Mouse (Mus musculus): ENCODE data around the gene Prss42.

The Prss42 gene

DNA sequence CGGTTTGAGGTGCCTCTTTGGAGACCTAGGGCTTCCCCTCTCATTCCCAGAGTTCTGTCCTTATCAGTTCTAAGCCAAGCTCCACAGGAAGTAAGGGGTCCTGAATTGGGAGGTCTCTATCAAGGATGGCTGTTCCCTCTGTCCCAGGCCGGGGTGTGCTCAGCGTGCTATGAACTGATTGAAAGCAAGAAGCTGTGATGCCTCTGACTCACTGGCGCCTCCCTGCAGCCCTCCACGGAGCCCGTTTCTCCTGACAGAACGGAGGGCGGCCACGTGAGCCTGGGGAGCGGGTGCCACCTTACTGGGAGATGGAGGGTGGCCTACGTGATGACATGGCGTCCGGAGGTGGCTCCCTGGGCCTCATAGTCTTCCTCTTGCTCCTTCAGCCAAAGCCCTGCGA, at the start of gene Prss42:
TSS of gene Prss42 (plus strand) at position 301 of the 400 bp plus-strand sequence.
- no peak for DNase-seq (ENCODE audit: low spot score)

- no peak for DNase-seq (ENCODE audit: low spot score)
Measured at GRCm38 (mm10) chr9:110748451-110748850, 49.5 kb upstream of the Prss42 start.

GRCm38 (mm10) chr9:110750404-110751187, 47.4 kb upstream of the Prss42 start:
- no peak for DNase-seq (ENCODE audit: low spot score)

DNA sequence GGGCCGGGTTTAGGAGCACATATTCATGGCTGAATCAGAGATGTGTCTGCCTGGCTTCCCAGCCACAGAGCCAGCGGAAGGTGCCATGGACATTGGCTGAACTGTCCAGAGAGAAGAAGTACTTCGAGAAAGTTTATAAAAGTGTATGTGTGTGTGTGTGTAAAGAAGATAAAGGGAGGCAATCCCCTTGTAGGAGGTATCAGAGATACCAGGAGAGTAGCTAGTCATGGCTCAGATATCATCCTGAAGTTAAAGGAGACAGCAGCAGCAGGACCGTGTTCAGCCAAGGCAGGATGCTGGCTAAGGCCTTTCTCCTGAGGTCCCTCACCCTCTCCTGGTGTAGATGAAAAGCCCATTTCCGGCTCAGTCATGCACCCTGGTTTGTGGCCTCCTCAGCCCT, 46.6 kb upstream of the Prss42 start:
- DNase-seq (ENCODE audit: low spot score), result no peak

DNA sequence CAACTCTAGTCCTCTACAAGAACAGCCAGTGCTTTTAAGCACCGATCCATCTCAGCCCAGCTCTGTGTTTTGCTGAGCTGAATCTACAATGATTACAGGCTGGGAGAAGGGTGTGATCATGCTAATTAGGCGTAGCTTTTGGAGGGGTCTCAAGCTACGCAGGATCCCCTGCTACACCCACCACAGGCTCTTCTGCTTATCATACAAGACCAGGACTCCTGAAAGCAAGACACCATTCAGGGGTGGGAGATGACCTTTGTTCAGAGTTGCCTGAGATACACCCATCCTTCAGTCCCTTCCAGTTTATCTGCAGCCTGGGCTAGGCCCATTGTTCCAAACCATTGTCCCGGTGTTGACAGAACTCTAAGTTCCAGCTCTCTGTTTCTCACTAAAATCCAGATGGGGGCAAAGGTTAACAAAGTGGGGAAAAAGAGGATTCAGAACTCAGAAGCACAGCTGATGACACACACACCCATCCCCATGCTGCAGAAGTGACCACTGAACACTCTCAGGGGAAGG, 45.0 kb upstream of the Prss42 start:
- DNase-seq (ENCODE audit: low spot score), result no peak

DNA sequence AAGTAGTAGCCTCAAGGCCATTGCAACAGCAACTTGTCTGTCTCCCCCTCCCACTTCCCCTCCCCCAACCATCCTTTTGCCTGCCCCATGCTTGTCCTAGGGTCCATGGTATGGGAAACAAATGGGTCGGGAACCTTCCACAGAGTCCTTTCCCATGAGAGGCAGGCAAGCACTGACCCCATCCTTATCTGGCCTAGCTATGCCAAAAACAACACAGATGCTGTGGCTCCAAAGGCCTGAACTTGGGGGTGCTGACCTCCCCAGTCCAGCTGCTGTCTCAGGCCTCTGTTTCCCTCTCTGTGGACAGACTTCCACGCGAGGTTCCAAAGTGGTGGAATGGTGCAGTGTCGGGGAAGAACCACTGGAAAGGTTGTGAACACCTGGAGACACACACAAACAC, 44.2 kb upstream of the Prss42 start:
- DNase-seq (ENCODE audit: low spot score), result no peak

GRCm38 (mm10) chr9:110757816-110758215, 40.1 kb upstream of the Prss42 start:
- no peak for DNase-seq (ENCODE audit: low spot score)

- peak; percentile 72 for DNase-seq (ENCODE audit: low spot score)
Measured at GRCm38 (mm10) chr9:110758605-110759004, 39.4 kb upstream of the Prss42 start.

- no peak for DNase-seq (ENCODE audit: low spot score)
Measured at GRCm38 (mm10) chr9:110759265-110759664, 38.7 kb upstream of the Prss42 start.

DNA sequence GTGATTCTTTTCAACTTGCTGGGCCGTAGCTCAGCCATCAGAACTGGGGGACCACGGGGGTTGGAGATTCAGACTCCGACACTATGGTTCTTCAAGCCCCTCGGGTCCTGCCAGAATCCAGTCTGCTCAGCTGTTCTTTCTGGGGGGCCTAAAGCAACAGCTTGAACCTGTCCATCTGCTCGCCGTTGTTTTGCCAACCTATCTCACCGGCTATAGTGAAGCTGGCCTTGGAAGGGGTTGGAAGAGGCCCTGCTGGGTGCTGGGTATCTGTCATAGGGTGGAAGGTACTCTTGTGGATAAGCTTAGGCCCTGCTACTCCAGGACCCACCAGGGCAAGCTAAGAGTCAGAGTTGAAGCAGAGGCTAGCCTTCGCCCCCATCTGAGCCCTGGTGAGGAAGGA, 37.1 kb upstream of the Prss42 start:
- DNase-seq (ENCODE audit: low spot score), result no peak

DNA sequence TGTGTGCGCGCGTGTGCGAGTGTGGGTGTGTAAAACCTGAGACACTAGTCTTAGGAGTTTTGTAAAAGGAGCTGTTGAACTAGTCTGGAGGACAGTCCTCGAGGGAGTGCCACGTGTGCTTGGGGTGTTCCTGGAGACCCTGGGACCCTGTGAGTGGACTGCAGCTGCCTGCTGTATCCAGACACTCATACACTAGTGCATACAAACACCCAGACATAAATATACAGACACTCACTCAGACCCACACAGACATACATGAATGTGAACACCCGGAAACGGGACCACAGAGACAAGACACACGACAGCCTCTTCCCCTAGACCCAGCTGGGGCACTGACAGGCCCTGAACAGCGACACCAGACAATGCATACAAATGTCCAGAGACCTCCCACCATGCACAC, 35.2 kb upstream of the Prss42 start:
- no peak for DNase-seq (ENCODE audit: low spot score)

DNA sequence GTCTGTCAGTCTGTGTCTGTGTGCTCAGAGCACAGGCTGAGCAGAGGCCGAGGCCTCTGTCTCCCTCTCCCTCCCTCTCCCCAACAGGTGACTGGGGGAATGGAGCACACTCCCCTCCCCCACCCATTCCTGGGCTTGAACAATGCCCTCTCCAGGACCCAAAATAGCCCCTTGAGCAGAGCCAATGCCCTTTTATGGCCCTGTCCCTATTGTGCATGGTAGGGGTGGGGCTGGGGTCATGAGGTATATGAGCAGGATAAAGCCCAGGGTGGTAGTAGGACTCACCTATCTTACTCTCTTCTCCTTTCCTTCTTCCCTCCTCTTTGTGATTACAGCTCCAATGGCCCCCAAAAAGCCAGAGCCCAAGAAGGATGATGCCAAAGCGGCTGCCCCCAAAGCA, 34.6 kb upstream of the Prss42 start:
- no peak for DNase-seq (ENCODE audit: low spot score)

- DNase-seq (ENCODE audit: low spot score), result no peak
Measured at GRCm38 (mm10) chr9:110772336-110772735, 25.6 kb upstream of the Prss42 start.

- DNase-seq (ENCODE audit: low spot score), result no peak
Measured at GRCm38 (mm10) chr9:110774403-110775268, 23.3 kb upstream of the Prss42 start.

- no peak for DNase-seq (ENCODE audit: low spot score)
Measured at GRCm38 (mm10) chr9:110775269-110776022, 22.5 kb upstream of the Prss42 start.

- no peak for DNase-seq (ENCODE audit: low spot score)
Measured at GRCm38 (mm10) chr9:110778100-110778499, 19.9 kb upstream of the Prss42 start.

GRCm38 (mm10) chr9:110778559-110778958, 19.4 kb upstream of the Prss42 start:
- DNase-seq (ENCODE audit: low spot score), result no peak

DNA sequence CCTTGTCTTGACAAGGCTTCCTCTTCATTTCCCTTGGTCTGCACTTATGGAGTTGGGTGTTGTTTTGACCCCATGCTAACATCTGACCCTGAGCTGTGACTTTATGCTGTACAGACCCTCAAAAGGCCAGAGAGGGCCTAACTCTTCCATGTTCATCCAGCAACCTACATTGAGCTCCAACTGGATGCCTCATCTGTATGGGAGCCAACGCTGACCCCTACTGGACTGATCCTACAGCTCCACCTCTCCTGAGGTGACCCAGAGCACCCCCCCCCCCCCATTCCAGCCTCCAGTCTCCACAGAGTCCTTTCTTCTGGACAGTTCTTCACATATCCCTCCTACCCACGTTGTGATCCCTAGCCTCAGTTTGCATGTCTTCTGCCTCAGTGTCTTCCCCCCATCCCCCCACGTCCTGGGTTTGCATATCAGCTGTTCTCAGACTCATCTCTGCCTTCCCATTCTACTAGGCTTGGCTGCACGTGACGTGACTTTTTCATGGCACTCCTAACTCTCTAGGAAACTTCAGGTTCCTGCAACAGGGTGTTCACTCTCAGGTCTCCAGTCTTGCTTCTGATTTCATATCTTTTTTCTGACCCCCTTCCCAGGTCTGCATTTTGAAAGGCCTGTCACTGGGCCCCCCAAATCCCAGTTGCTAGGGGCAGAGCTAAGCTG, 18.6 kb upstream of the Prss42 start:
- DNase-seq (ENCODE audit: low spot score), result no peak

- peak; percentile 95 for DNase-seq (ENCODE audit: low spot score)
Measured at GRCm38 (mm10) chr9:110781256-110781721, 16.7 kb upstream of the Prss42 start.

GRCm38 (mm10) chr9:110781731-110782130, 16.2 kb upstream of the Prss42 start:
- DNase-seq (ENCODE audit: low spot score), result peak; percentile 85

GRCm38 (mm10) chr9:110783611-110784010, 14.4 kb upstream of the Prss42 start:
- DNase-seq (ENCODE audit: low spot score), result no peak

GRCm38 (mm10) chr9:110788169-110788568, 9.8 kb upstream of the Prss42 start:
- DNase-seq (ENCODE audit: low spot score), result no peak
